Mouse (Mus musculus) limb, embryonic 11.5 days (tissue): ENCODE data around the gene Olfr726. TPM values are rescaled to one million over a fixed set of nuclear protein-coding genes. Genes with fewer than 3 reads are reported as not detected.
A peak's percentile ranks its signal among the peaks of the same experiment; 100 is the strongest.

Source experiments
- ATAC-seq: fragments of 200-750 bp; cut with Nextera tagmentation; 2 replicates; pipeline ENCODE4 v1.8.0; 2017; ENCODE audit warnings: low read depth; ENCODE audit not compliant: insufficient number of reproducible peaks, low FRiP score, low TSS enrichment
- DNase-seq: peaks from one replicate; pipeline ENCODE4 v3.0.0-alpha.2; 2015; ENCODE audit warnings: low spot score
- H3K27ac ChIP-seq: fragments of 300-500 bp; sonication (generic); replicated peaks from 2 replicates; pipeline ENCODE4 v1.5.1; 2014; ENCODE audit warnings: low read depth, mild to moderate bottlenecking, low read length
- H3K27me3 ChIP-seq: fragments of 300-500 bp; sonication (generic); 2 replicates; pipeline ENCODE4 v1.6.1; 2014; ENCODE audit warnings: mild to moderate bottlenecking, low read length, mixed read lengths; ENCODE audit not compliant: control insufficient read depth, insufficient read depth
- H3K36me3 ChIP-seq: fragments of 300-500 bp; sonication (generic); 2 replicates; pipeline ENCODE4 v1.6.1; 2014; ENCODE audit warnings: mild to moderate bottlenecking, low read length, moderate library complexity, mixed read lengths; ENCODE audit not compliant: control insufficient read depth, insufficient read depth
- H3K4me1 ChIP-seq: fragments of 300-500 bp; sonication (generic); 2 replicates; pipeline ENCODE4 v1.6.1; 2014; ENCODE audit warnings: low read length, mixed read lengths; ENCODE audit not compliant: control insufficient read depth, insufficient read depth
- H3K4me2 ChIP-seq: fragments of 300-500 bp; sonication (generic); 2 replicates; pipeline ENCODE4 v1.6.1; 2014; ENCODE audit warnings: low read depth, mild to moderate bottlenecking, moderate library complexity; ENCODE audit not compliant: severe bottlenecking
- H3K4me3 ChIP-seq: fragments of 300-500 bp; sonication (generic); 2 replicates; pipeline ENCODE4 v1.5.1; 2014; ENCODE audit warnings: low read depth, low read length
- H3K9ac ChIP-seq: fragments of 300-500 bp; sonication (generic); 2 replicates; pipeline ENCODE4 v1.6.1; 2014; ENCODE audit warnings: mild to moderate bottlenecking, low read length
- H3K9me3 ChIP-seq: fragments of 300-500 bp; sonication (generic); 2 replicates; pipeline ENCODE4 v1.6.1; 2016; ENCODE audit warnings: low read length; ENCODE audit not compliant: control insufficient read depth
- WGBS: fragments of 180-500 bp; shearing (Covaris S2); extraction: QIAGEN DNeasy Blood & Tissue Kit; methylation state at CpG from one replicate; pipeline ENCODE4 v1.1.7; 2014; 5-methylcytosine and 5-hydroxymethylcytosine counted together
- polyA plus RNA-seq: library from polyadenylated mRNA; unstranded; fragments of >200 nt; fragmentation: Nextera tagmentation; extraction: Ambion mirVana; gene quantifications from 2 replicates; pipeline ENCODE4 v1.2.1, GENCODE M21; 2014

The Olfr726 gene
- polyA plus RNA-seq = not detected in 2 replicates

GRCm38 (mm10) chr14:50090853-50091252 is at the start of gene Olfr726:
Olfr726 (minus strand) TSS chr14:50090953.
- Histone ChIP-seq H3K27ac (no peak within 1 kb of the TSS), H3K4me1 (no peaks in the 10 kb centered on the region), H3K4me3 (no peak within 1 kb of the TSS), H3K9me3 (no peaks in the 10 kb centered on the region; the same call in 1 of the 2 replicates), H3K4me2 (no peak within 1 kb of the TSS), H3K36me3 (no peaks in the 10 kb centered on the region), H3K9ac (no peak within 1 kb of the TSS), H3K27me3 (no peaks in the 10 kb centered on the region)
- DNase-seq = no peak
- WGBS = 74% methylated on average over 1 of the region's 1 CpGs
- no peak for ATAC-seq

- H3K4me1 ChIP-seq = no peaks in the 10 kb centered on the region
- ATAC-seq (no peak), DNase-seq (no peak)
- WGBS = 87% methylated on average over 1 of the region's 1 CpGs
- no peak within 1 kb of the TSS for H3K9ac ChIP-seq
- no peak within 1 kb of the TSS for H3K4me3 ChIP-seq
- H3K27ac ChIP-seq = no peak within 1 kb of the TSS
- H3K4me2 ChIP-seq = no peak within 1 kb of the TSS
- H3K27me3 ChIP-seq = no peaks in the 10 kb centered on the region
- no peaks in the 10 kb centered on the region for H3K36me3 ChIP-seq
- no peaks in the 10 kb centered on the region for H3K9me3 ChIP-seq
Observed at GRCm38 (mm10) chr14:50122886-50123285, 32.1 kb upstream of the Olfr726 start, which contains the start of gene Olfr727. Olfr727 (plus strand) TSS chr14:50123186.

DNA sequence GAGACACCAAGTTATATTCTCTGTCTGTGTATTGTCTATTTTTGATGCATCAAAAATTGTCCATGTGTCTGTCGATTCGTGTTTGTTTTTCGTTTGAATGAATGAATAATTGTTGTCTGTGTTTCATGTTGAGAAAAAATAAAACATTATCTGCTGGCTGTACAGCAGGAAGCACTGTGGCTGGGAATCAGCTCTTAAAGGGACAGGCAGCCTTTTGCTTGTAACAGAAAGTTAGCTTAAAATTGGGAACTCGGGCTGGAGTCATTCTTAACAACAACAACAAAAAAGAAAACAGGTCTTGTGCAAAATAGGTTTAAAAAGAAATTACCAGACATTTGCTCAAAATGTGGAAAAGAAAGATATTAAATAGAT is 28.0 kb downstream of the Olfr726 start:
- peak overlapping the region; percentile 67 for H3K4me2 ChIP-seq
- H3K27me3 ChIP-seq = no peaks in the 10 kb centered on the region
- no peaks in the 10 kb centered on the region for H3K36me3 ChIP-seq
- no peak for DNase-seq
- H3K9ac ChIP-seq = no peak overlapping the region; the same call in 1 of the 2 replicates
- 2% methylated on average over 4 of the region's 4 CpGs for WGBS
- no peaks in the 10 kb centered on the region for H3K9me3 ChIP-seq
- ATAC-seq = peak; percentile 35; the same call in 1 of the 2 replicates
- no peaks in the 10 kb centered on the region for H3K4me1 ChIP-seq
- peak overlapping the region; percentile 59 for H3K4me3 ChIP-seq
- H3K27ac ChIP-seq = no peak overlapping the region; the same call in 1 of the 2 replicates

GRCm38 (mm10) chr14:50061955-50062732 is 28.6 kb downstream of the Olfr726 start:
- Histone ChIP-seq H3K4me3 (peak overlapping the region; percentile 59), H3K27me3 (no peaks in the 10 kb centered on the region), H3K36me3 (no peaks in the 10 kb centered on the region), H3K4me2 (peak overlapping the region; percentile 67), H3K9ac (peak overlapping the region; percentile 81), H3K9me3 (no peaks in the 10 kb centered on the region), H3K4me1 (no peaks in the 10 kb centered on the region), H3K27ac (peak overlapping the region; percentile 93)
- ATAC-seq (peak; percentile 96), DNase-seq (peak; percentile 84)
- 1% methylated on average over 49 of the region's 52 CpGs for WGBS

DNA sequence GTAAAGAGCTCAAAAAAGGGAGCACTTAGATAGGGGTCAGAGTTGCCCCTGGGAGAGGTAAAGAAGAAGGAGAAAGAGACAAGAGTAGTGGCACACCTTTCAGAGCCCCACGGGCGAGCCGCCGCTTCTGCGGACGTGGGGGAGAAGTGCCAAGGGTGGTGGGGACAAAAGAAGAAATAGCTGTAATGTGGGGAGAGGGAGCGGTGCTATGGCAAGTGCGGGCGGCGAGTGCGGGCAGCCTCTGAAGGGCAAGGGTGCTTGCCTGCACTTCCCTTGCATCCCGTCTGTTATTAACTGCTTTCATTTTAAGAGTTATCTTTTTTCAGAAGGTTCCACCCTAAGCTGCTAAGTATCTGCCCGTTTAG is 29.2 kb downstream of the Olfr726 start:
- Histone ChIP-seq H3K36me3 (no peaks in the 10 kb centered on the region), H3K4me1 (no peaks in the 10 kb centered on the region), H3K27me3 (no peaks in the 10 kb centered on the region), H3K27ac (peak overlapping the region; percentile 93; the same call in 1 of the 2 replicates), H3K4me2 (peak overlapping the region; percentile 67), H3K4me3 (peak overlapping the region; percentile 59), H3K9me3 (no peaks in the 10 kb centered on the region), H3K9ac (peak overlapping the region; percentile 81)
- WGBS = 1% methylated on average over 11 of the region's 13 CpGs
- DNase-seq (peak; percentile 53), ATAC-seq (no peak)

- WGBS = 15% methylated on average over 11 of the region's 11 CpGs
- no peak for ATAC-seq
Observed at GRCm38 (mm10) chr14:50061179-50061578, 29.6 kb downstream of the Olfr726 start.

DNA sequence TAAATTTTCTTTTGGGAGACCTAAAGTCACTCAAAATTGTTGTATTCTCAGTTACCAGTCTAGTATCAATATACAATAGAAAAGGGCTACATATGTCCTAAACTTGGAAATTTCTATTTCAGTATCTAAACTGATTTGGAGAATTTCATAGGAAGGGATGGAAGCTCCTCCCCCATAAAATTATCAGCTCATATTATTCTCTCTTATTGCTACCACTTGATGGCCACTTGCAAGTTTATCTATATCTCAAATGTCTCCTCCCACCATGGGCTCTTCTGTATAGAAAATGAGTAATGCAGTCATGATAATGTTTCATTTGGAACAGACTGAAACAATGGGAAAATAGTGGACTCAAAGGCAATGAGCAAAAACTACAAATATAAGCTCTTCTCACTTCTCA is 50.5 kb downstream of the Olfr726 start, which contains the start of gene Olfr725:
Gene Olfr725 (minus strand): TSS at position 101 of the 400 bp plus-strand sequence.
- no peak for ATAC-seq
- Histone ChIP-seq H3K4me2 (no peak within 1 kb of the TSS), H3K9me3 (no peaks in the 10 kb centered on the region), H3K27me3 (no peaks in the 10 kb centered on the region), H3K9ac (no peak within 1 kb of the TSS), H3K27ac (no peak within 1 kb of the TSS), H3K4me3 (no peak within 1 kb of the TSS), H3K36me3 (no peaks in the 10 kb centered on the region), H3K4me1 (no peaks in the 10 kb centered on the region)
- DNase-seq = no peak

More at GRCm38 (mm10) chr14:50061179-50061578, 29.6 kb downstream of the Olfr726 start:
- Histone ChIP-seq H3K4me1 (no peaks in the 10 kb centered on the region), H3K27me3 (no peaks in the 10 kb centered on the region), H3K9me3 (no peaks in the 10 kb centered on the region), H3K4me2 (peak overlapping the region; percentile 67), H3K36me3 (no peaks in the 10 kb centered on the region), H3K4me3 (peak overlapping the region; percentile 59), H3K9ac (peak overlapping the region; percentile 81), H3K27ac (peak overlapping the region; percentile 93; the same call in 1 of the 2 replicates)
- peak; percentile 71 for DNase-seq
